Mouse (Mus musculus) heart, postnatal 36 days (tissue): Measurements from ENCODE around the gene Gm17374. TPM values are rescaled to one million over a fixed set of nuclear protein-coding genes. Genes with fewer than 3 reads are reported as not detected.
A peak's percentile ranks its signal among the peaks of the same experiment; 100 is the strongest.
"Not testable (repeated sequence)": the region's sequence is repeated elsewhere in the genome, so short reads cannot be mapped to it uniquely, and the experiment has no call there.

Experiments used
- DNase-seq, 2 experiments: peaks; one replicate each; pipeline ENCODE4 v3.0.0; 2021 to 2022
- intact Hi-C: fragments of 180-260 bp; cut with DNase I; formaldehyde crosslinking; loops from one replicate; pipeline ENCODE4 v1.15.1; 2025
- total RNA-seq, 2 experiments: library from RNA; stranded (reverse); gene quantifications; 2 replicates each; pipeline ENCODE4 v1.2.3; 2021

Gm17374 gene
- total RNA-seq, result not detected

DNA sequence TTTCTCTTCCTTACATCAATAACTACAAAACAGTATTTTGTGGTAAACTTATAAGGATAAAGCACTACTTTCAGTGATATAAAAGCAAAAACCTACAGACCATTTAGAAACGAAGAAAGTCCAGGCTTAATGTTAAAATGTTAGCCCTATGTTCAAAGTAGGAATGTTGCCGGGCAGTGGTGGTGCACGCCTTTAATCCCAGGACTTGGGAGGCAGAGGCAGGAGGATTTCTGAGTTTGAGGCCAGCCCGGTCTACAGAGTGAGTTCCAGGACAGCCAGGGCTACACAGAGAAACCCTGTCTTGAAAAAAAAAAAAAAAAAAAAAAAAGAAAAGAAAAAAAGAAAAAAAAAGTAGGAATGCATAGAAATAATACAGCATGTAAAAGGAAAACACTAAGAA is at the start of gene Gm17374:
Gm17374 (plus strand) TSS at position 301 of the 400 bp plus-strand sequence.
- intact Hi-C loops, result loop anchor here (5.0 kb wide), 1 partner anchor 769 kb away; no protein-coding TSS in a partner anchor
- DNase-seq, result not testable (repeated sequence)

DNA sequence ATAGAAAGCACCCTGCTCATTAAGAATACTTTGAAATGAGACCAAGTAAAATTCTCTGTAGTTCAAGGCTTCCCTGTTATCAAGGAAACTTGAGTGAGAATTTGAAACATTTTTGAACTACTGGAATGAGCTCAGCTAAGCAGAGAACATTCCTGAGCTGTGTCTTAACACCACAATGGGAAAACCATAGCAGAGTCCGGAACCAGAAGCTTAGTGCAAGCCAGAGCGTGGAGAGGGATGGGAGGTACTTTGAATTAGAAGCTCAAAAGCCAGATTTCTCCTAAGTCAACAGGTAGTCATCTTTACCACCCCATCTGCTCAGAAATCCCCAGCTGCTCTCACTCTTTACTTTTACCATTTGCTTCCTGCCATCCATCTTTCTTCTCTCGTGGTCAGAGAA is 46.9 kb upstream of the Gm17374 start:
- intact Hi-C loops, result no loop called here
- DNase-seq, result no peak

DNA sequence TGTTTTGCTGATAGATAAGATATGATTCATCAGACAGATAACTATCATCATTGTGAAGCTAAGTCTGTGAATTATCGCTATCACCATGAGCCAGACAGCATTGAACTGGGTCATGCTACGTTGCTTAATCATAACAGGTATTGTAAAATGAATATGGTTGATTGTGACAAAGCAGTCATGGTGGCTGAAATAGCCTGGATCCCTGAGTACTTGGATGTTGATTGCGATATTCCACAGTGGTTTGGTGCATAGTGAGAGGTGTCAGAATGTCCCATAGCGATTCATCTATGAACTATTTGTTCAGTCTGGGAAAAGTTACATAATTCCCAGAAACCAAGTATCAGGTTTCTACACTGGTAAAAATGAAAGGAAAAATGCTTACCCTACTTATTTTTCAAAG is 44.2 kb upstream of the Gm17374 start:
- DNase-seq, result no peak
- intact Hi-C loops, result no loop called here

DNA sequence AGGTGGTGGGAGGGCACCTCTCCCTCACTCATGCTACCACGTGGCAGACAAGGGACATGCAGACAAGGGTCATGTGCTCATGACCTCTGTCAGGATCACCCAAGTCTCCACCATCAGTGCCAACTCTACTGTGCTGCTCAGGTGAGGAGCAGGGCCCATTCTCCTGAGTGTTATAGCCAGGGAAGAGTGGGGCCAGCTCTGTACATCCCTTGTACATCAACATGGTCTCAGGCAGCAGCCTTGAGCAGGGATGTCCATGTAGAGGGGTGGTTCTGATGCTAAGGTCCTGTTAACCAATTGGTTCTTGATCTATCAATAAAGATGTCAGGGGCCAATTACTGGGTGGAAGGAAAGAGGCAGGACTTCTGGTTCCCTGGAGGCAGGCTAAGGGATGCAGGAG is 42.9 kb upstream of the Gm17374 start:
- intact Hi-C loops, result no loop called here
- no peak for DNase-seq

DNA sequence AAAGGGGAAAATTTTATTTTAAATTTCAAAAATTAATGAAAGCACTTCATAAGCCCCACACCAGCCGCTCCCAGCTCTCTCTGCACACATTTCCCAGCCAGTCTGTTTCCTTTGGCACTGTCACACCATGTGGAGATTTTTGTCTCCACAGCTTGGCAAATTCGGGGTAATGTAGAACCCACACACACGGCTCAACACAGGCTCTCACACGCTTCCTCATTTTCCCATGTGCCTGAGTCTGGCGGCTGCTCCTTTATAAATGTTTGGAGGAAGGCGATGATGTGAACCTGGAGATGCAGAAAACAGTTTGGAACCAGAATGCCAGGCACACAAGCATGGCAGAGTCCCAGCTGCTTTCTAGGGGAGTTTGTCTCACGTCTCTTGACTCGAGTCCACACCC is 38.0 kb upstream of the Gm17374 start:
- intact Hi-C loops, result no loop called here
- no peak for DNase-seq

- DNase-seq, result no peak
- intact Hi-C loops, result no loop called here
Observed at GRCm38 (mm10) chr2:140125516-140125915, 26.3 kb upstream of the Gm17374 start.

DNA sequence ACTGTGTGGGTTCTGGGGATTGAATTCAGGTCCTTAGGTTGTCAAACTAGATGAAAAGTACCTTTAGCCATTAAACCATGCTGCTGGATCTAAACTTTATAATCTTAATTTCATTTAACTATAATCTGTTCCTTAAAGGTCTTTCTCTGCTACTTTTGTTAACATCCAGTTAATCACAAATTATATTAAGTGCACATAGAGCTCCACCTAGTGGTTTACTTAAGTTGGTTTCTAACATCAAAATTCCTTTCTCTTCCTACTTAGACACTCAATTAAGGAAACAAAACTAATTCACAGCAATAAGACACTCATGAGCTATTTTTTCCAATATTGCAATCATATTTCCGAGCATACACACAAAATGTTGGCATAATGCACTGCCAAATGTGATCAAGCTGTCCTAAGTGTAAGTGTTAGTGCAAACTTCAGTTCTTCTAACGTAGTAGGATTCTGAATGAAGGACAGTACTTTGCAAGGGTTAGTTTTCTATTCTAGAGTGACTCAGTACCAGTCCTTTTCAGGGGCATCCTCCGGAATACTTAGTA is 7.4 kb downstream of the Gm17374 start:
- DNase-seq, result no peak
- intact Hi-C loops, result loop anchor here (2.0 to 5.0 kb wide), 3 partner anchors 172 to 568 kb away; no protein-coding TSS in a partner anchor

- no peak for DNase-seq
- intact Hi-C loops, result no loop called here
Observed at GRCm38 (mm10) chr2:140163351-140163854, 11.6 kb downstream of the Gm17374 start.

DNA sequence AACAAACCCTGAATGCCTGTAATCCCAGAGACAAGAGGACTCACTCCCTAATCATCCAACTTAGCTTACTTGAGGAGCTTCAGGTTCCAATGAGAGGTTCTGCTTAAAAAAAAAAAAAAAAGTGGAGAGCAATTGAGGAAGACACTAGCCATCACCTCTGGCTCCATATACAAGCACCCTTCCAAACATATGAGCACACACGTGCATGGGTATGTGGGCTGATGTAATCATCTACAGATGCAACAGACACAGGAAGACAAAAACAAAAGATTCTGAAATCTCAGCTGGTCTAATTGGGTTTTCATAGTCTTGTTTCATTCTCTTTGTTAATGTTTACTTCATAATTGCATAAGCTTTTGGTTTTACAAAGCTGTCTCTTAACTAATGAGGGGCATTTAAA is 17.2 kb downstream of the Gm17374 start:
- intact Hi-C loops, result loop anchor here (2.0 kb wide), 1 partner anchor 226 kb away; the partner anchor contains the start of gene Macrod2
- no peak for DNase-seq

- peak; percentile 96 to 98 for DNase-seq
- intact Hi-C loops, result loop anchor here (2.0 to 5.0 kb wide), 2 partner anchors 103 to 257 kb away; partner anchors contain the start of gene Tasp1
Observed at GRCm38 (mm10) chr2:140170127-140170802, 18.4 kb downstream of the Gm17374 start, which contains the start of the genes Esf1 and Ndufaf5. TSS of gene Esf1 (minus strand) at chr2:140170564. TSS of gene Ndufaf5 (plus strand) at chr2:140170649.

DNA sequence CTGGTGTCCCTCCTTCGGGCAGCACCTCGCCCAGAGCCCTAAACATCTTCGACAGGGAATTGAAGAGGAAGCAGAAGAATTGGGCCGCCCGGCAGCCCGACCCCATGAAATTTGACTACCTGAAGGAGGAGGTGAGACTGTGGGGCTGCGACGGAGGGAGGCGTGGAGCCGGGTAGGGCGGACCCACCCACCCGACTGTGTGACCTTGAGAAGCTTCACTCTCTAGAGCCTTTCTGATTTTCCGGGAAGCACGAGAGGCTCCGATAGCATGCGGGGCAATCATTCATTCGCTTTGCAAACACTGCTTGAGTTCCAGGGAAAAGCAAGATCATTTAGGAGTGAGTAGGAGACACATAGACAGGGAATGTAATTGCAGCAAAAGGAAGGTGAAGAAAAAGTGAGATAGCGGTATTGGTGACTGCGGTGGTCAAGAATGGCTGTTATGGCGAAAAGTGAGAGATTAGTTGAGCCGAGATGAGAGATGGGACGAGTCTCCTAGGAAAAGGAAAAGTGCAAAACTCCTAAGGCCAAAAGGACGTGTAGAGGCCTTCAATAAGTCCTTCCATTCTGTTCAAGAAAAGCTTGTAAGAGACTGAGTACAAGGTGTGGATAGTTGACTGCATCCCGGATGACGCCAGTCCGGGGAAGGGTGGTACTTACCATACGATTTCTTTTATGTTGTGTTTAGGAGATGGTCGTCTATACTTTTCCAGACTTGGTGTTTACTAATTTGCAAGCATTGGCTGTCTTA is 19.1 kb downstream of the Gm17374 start:
- no peak for DNase-seq
- intact Hi-C loops, result loop anchor here (2.0 to 5.0 kb wide), 2 partner anchors 104 to 256 kb away; partner anchors contain the start of gene Tasp1

DNA sequence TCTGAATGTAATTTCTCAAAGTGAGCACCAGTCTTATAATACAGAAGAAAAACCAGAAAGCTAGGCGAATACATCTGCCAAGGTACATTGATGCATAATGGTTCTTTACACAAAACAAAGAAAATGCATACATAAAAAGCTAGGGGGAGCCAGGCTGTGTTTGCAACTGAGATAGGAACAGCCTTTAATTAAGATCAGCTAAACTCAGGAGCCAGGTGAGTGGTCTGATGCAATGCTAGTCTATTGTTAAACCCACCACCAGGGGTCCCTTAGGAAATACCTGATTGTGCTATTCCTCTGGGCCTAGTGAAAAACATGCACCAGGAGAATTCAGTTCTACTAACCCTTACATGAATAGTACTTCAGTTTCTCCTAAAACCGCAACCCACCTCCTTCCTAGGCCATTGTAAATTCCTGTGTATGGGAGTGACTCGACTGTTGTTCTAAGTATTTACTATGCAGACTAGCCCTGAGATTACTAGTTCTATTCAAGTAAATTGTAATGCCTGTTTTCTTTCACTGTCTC is 33.9 kb downstream of the Gm17374 start:
- intact Hi-C loops, DNase-seq: not testable (repeated sequence)

DNA sequence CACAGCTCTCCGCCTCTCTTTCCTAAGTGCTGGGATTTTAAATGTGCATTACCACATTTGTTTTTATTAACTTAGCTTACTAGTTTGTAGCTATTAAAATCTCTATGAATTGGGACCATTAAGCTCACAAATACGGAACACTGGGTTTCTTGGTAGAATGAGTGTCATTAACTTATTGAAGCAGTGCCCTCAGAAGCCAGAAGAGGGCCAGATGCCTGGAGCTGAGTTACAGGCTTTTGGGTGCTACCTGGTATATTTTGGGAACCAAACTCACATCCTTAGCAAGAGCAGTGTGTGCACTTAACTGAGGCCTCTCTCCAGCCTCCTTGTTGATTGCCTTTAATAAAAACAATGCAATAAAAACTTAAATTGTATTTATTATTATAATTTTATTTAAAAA is 48.9 kb downstream of the Gm17374 start:
- intact Hi-C loops, result loop anchor here (2.0 kb wide), 1 partner anchor 226 kb away; no protein-coding TSS in a partner anchor
- DNase-seq, result no peak

DNA sequence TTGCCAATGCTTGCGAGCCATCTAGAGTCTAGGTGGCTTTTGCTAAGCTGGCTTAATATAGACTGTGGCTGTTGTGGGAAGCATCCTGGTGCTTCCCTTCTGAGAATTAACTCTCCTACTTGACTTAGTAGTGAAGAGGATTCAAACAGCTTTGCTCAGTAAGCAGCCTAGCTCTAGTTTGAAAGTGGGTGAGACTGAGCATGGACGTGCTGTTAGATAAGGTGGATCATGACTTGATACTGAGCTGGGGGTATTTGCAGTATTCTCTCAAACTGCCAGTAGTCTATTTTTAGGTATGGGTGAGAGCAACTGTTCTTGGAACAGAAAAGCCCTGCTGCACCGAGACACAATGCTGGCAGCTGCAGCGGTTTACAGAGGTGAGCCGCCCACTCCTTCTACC is 50.7 kb downstream of the Gm17374 start:
- intact Hi-C loops, result no loop called here
- peak in 1 of 2 experiments; percentile 1 for DNase-seq

Other genes with a start within 250 kb of the Gm17374 start
- 1 to 10 TPM; 6.5 to 7.0 TPM for gene Tasp1, start 85.2 kb upstream of the Gm17374 start, total RNA-seq
- 10 to 100 TPM; 11.7 to 11.8 TPM for gene Esf1, start 18.5 kb downstream of the Gm17374 start, total RNA-seq
- 10 to 100 TPM; 32.6 to 41.2 TPM for gene Ndufaf5, start 18.6 kb downstream of the Gm17374 start, total RNA-seq
- gene Sel1l2, start 237.7 kb downstream of the Gm17374 start, total RNA-seq, result not detected
- 1 to 10 TPM; 7.8 to 8.6 TPM for gene Macrod2, start 243.3 kb downstream of the Gm17374 start, total RNA-seq